Mouse (Mus musculus): ENCODE results near the gene Alyref.

GRCm38 (mm10) chr11:120565114-120565513, 33.1 kb downstream of the Alyref start:
- TF ChIP-seq TAL1 (conservative IDR thresholded peaks at IDR 0.05; ENCODE audit: low read depth, low read length) (no peak), CTCF (IDR thresholded peaks at IDR 0.05; ENCODE audit: low read depth, low read length) (no peak)
